Mouse (Mus musculus) T-cell, adult 66 days (primary cell): ENCODE data around the gene Smim13. TPM values are rescaled to one million over a fixed set of nuclear protein-coding genes. Genes with fewer than 3 reads are reported as not detected.

ENCODE experiments used
- total RNA-seq, 2 experiments: library from RNA; stranded (reverse); gene quantifications; 3 replicates in 1 of 2; 4 replicates in 1 of 2; pipeline ENCODE4 v1.2.4; 2023

Gene Smim13
- 1 to 10 TPM; 7.6 to 8.5 TPM for total RNA-seq

GRCm38 (mm10) chr13:41249538-41250317 lies at the start of gene Smim13:
Gene Smim13 (plus strand): TSS chr13:41249844.

GRCm38 (mm10) chr13:41220304-41220834 lies 29.3 kb upstream of the Smim13 start, which contains the start of gene Elovl2:
Gene Elovl2 (minus strand): TSS chr13:41220405.

GRCm38 (mm10) chr13:41273927-41274650 lies 24.4 kb downstream of the Smim13 start, which contains the start of gene Gm17364:
Gene Gm17364 (minus strand): TSS chr13:41273977.

Other genes with a start within 250 kb of the Smim13 start
- 10 to 100 TPM; 70.5 to 81.3 TPM for gene Pak1ip1, start 248.8 kb upstream of the Smim13 start, total RNA-seq
- 10 to 100 TPM; 49.4 to 49.8 TPM for gene Tmem14c, start 233.6 kb upstream of the Smim13 start, total RNA-seq
- not detected for gene Mak, start 170.1 kb upstream of the Smim13 start, total RNA-seq
- under 1 TPM in 1 of 2 experiments, not detected in 1; 0.36 TPM for gene Gcm2, start 138.8 kb upstream of the Smim13 start, total RNA-seq
- gene Sycp2l, start 135.5 kb upstream of the Smim13 start, total RNA-seq: not detected
- gene Elovl2, start 29.4 kb upstream of the Smim13 start, total RNA-seq: not detected
- gene Gm17364, start 24.1 kb downstream of the Smim13 start, total RNA-seq: not detected
- 100 to 1,000 TPM; 144 to 149 TPM for gene Nedd9, start 237.5 kb downstream of the Smim13 start, total RNA-seq